31 mouse cellular contexts compared by ENCODE assay signal in genomic region chr16:35287244-35287643, GRCm38 (mm10).
"Had no signal": no experiment of that assay in that cellular context is flagged by ENCODE, and none has a peak within 500 bp of the region (broad histone marks: within the 10 kb centered on the region; RNA-seq: fewer than 3 reads in every experiment).

No protein-coding gene starts in this region.

- H3K36me3 ChIP-seq: limb, embryonic 10.5 days; limb, embryonic 13.5 days; liver, embryonic 12.5 days; liver, embryonic 13.5 days; liver, embryonic 15.5 days; lung, embryonic 15.5 days; midbrain, embryonic 10.5 days had no signal

- H3K4me1 ChIP-seq: limb, embryonic 10.5 days; limb, embryonic 12.5 days; limb, embryonic 13.5 days; limb, embryonic 15.5 days; liver, embryonic 12.5 days; liver, embryonic 13.5 days; liver, embryonic 15.5 days; lung, embryonic 15.5 days; midbrain, embryonic 12.5 days; midbrain, embryonic 13.5 days; midbrain, embryonic 15.5 days; neural tube, embryonic 12.5 days had no signal

- H3K9me3 ChIP-seq: limb, embryonic 10.5 days; limb, embryonic 12.5 days; limb, embryonic 13.5 days; limb, embryonic 15.5 days; liver, embryonic 12.5 days; liver, embryonic 13.5 days; liver, embryonic 15.5 days; lung, embryonic 15.5 days; megakaryocyte, embryonic 14.5 days; midbrain, embryonic 10.5 days; midbrain, embryonic 12.5 days; midbrain, embryonic 13.5 days; midbrain, embryonic 15.5 days; neural tube, embryonic 12.5 days had no signal

- H3K27me3 ChIP-seq: limb, embryonic 13.5 days; limb, embryonic 15.5 days; liver, embryonic 13.5 days; liver, embryonic 15.5 days; lung, embryonic 15.5 days; midbrain, embryonic 12.5 days; midbrain, embryonic 13.5 days; midbrain, embryonic 15.5 days; neural tube, embryonic 12.5 days had no signal

- H3K9ac ChIP-seq: limb, embryonic 12.5 days; limb, embryonic 13.5 days; limb, embryonic 15.5 days; liver, embryonic 12.5 days; liver, embryonic 13.5 days; liver, embryonic 14.5 days; liver, embryonic 15.5 days; liver, postnatal 0 days; lung, embryonic 14.5 days; lung, embryonic 15.5 days; midbrain, embryonic 12.5 days; midbrain, embryonic 13.5 days; midbrain, embryonic 15.5 days; neural tube, embryonic 12.5 days had no signal

- H3K4me2 ChIP-seq: limb, embryonic 12.5 days; limb, embryonic 13.5 days; limb, embryonic 15.5 days; liver, embryonic 11.5 days; liver, embryonic 12.5 days; liver, embryonic 13.5 days; liver, embryonic 15.5 days; lung, embryonic 14.5 days; lung, embryonic 15.5 days; midbrain, embryonic 12.5 days; midbrain, embryonic 13.5 days; midbrain, embryonic 15.5 days; neural tube, embryonic 12.5 days had no signal

- H3K4me3 ChIP-seq: limb, embryonic 10.5 days; limb, embryonic 12.5 days; limb, embryonic 13.5 days; limb, embryonic 15.5 days; liver, embryonic 12.5 days; liver, embryonic 13.5 days; liver, embryonic 15.5 days; lung, embryonic 15.5 days; megakaryocyte, embryonic 14.5 days; midbrain, embryonic 10.5 days; midbrain, embryonic 12.5 days; midbrain, embryonic 13.5 days; midbrain, embryonic 15.5 days; myocyte; neural tube, embryonic 12.5 days had no signal

- H3K27ac ChIP-seq: limb, embryonic 10.5 days; limb, embryonic 12.5 days; limb, embryonic 13.5 days; limb, embryonic 15.5 days; liver, embryonic 12.5 days; liver, embryonic 13.5 days; liver, embryonic 14.5 days; liver, embryonic 15.5 days; lung, embryonic 15.5 days; macrophage; midbrain, embryonic 10.5 days; midbrain, embryonic 12.5 days; midbrain, embryonic 13.5 days; midbrain, embryonic 15.5 days; neural tube, embryonic 12.5 days had no signal

- DNase-seq: left cerebral cortex, postnatal 4 days; liver; liver, embryonic 13.5 days; liver, postnatal 0 days; lung, adult 18-20 months; lung, adult 2 months; lung, embryonic 14.5 days; lung, postnatal 10 days; lung, postnatal 14 days; lung, postnatal 36 days; lung, postnatal 4 days; midbrain, embryonic 14.5 days had no signal

- ATAC-seq: liver, embryonic 12.5 days; liver, postnatal 0 days; lung, postnatal 0 days; midbrain, embryonic 13.5 days; midbrain, embryonic 15.5 days; midbrain, embryonic 16.5 days had no signal
